Mouse (Mus musculus) spleen, postnatal 10 days (tissue): ENCODE data around the gene Pdcd7.

ENCODE experiments used
- DNase-seq, 2 experiments: peaks; one replicate each; pipeline ENCODE4 v3.0.0; 2021 to 2022; ENCODE audit warnings: low spot score in 2 of 2

Pdcd7 gene

GRCm38 (mm10) chr9:65356561-65356960, 10.7 kb downstream of the Pdcd7 start:
- DNase-seq: no peak

GRCm38 (mm10) chr9:65356971-65357370, 11.1 kb downstream of the Pdcd7 start:
- DNase-seq: no peak

- DNase-seq: peak in 1 of 2 experiments; percentile 42
Observed at GRCm38 (mm10) chr9:65358956-65359480, 13.1 kb downstream of the Pdcd7 start.

- DNase-seq: no peak
Observed at GRCm38 (mm10) chr9:65360641-65361448, 14.9 kb downstream of the Pdcd7 start, which contains the start of gene Ubap1l. TSS of gene Ubap1l (plus strand) at chr9:65361041.

- no peak for DNase-seq
Observed at GRCm38 (mm10) chr9:65363684-65364083, 17.8 kb downstream of the Pdcd7 start.

GRCm38 (mm10) chr9:65365721-65366120, 19.8 kb downstream of the Pdcd7 start:
- DNase-seq: no peak

GRCm38 (mm10) chr9:65371756-65372155, 25.9 kb downstream of the Pdcd7 start:
- no peak for DNase-seq

- DNase-seq: peak in 1 of 2 experiments; percentile 52
Observed at GRCm38 (mm10) chr9:65372449-65372848, 26.5 kb downstream of the Pdcd7 start.

- DNase-seq: no peak
Observed at GRCm38 (mm10) chr9:65374468-65375162, 28.7 kb downstream of the Pdcd7 start.

- no peak for DNase-seq
Observed at GRCm38 (mm10) chr9:65375163-65375934, 29.4 kb downstream of the Pdcd7 start.

GRCm38 (mm10) chr9:65381017-65381590, 35.2 kb downstream of the Pdcd7 start:
- DNase-seq: no peak

- DNase-seq: no peak
Observed at GRCm38 (mm10) chr9:65382031-65382750, 36.3 kb downstream of the Pdcd7 start.

- DNase-seq: no peak
Observed at GRCm38 (mm10) chr9:65382751-65383097, 36.8 kb downstream of the Pdcd7 start.

- no peak for DNase-seq
Observed at GRCm38 (mm10) chr9:65384276-65384675, 38.4 kb downstream of the Pdcd7 start.

GRCm38 (mm10) chr9:65386373-65387140, 40.7 kb downstream of the Pdcd7 start:
- DNase-seq: no peak

GRCm38 (mm10) chr9:65390752-65391612, 45.1 kb downstream of the Pdcd7 start:
- DNase-seq: no peak

GRCm38 (mm10) chr9:65391613-65391964, 45.7 kb downstream of the Pdcd7 start, which contains the start of gene Kbtbd13:
TSS of gene Kbtbd13 (minus strand) at chr9:65391652.
- no peak for DNase-seq

- DNase-seq: peak; percentile 36 to 79
Observed at GRCm38 (mm10) chr9:65392638-65393364, 46.9 kb downstream of the Pdcd7 start.

- DNase-seq: no peak
Observed at GRCm38 (mm10) chr9:65393606-65394005, 47.7 kb downstream of the Pdcd7 start.
